Mouse (Mus musculus) hindbrain, embryonic 12.5 days (tissue): ENCODE data around the gene Sh3d21. TPM values are rescaled to one million over a fixed set of nuclear protein-coding genes. Genes with fewer than 3 reads are reported as not detected.
A peak's percentile ranks its signal among the peaks of the same experiment; 100 is the strongest.

Experiments used
- ATAC-seq: fragments of 200-750 bp; cut with Nextera tagmentation; 2 replicates; pipeline ENCODE4 v1.8.0; 2017; ENCODE audit warnings: moderate TSS enrichment; ENCODE audit not compliant: low FRiP score
- H3K27ac ChIP-seq: fragments of 300-500 bp; sonication (generic); 2 replicates; pipeline ENCODE4 v1.5.1; 2016; ENCODE audit warnings: mild to moderate bottlenecking
- H3K27me3 ChIP-seq: fragments of 300-500 bp; sonication (generic); 2 replicates; pipeline ENCODE4 v1.6.1; 2016; ENCODE audit warnings: mild to moderate bottlenecking
- H3K36me3 ChIP-seq: fragments of 300-500 bp; sonication (generic); 2 replicates; pipeline ENCODE4 v1.6.1; 2016; ENCODE audit warnings: mild to moderate bottlenecking
- H3K4me1 ChIP-seq: fragments of 300-500 bp; sonication (generic); 2 replicates; pipeline ENCODE4 v1.6.1; 2016
- H3K4me2 ChIP-seq: fragments of 300-500 bp; sonication (generic); replicated peaks from 2 replicates; pipeline ENCODE4 v1.6.1; 2016; ENCODE audit warnings: mild to moderate bottlenecking
- H3K4me3 ChIP-seq: fragments of 300-500 bp; sonication (generic); 2 replicates; pipeline ENCODE4 v1.5.1; 2016; ENCODE audit warnings: mild to moderate bottlenecking
- H3K9ac ChIP-seq: fragments of 300-500 bp; sonication (generic); 2 replicates; pipeline ENCODE4 v1.6.1; 2016; ENCODE audit warnings: mild to moderate bottlenecking, moderate library complexity
- H3K9me3 ChIP-seq: fragments of 300-500 bp; sonication (generic); replicated peaks from 2 replicates; pipeline ENCODE4 v1.6.1; 2016; ENCODE audit warnings: mild to moderate bottlenecking
- WGBS: fragments of 180-500 bp; shearing (Covaris S2); methylation state at CpG from one replicate; pipeline ENCODE4 v1.1.7; 2016; 5-methylcytosine and 5-hydroxymethylcytosine counted together
- polyA plus RNA-seq: library from polyadenylated mRNA; unstranded; fragments of >200 nt; fragmentation: Nextera tagmentation; extraction: Ambion mirVana; gene quantifications from 2 replicates; pipeline ENCODE4 v1.2.1, GENCODE M21; 2016

The Sh3d21 gene
- polyA plus RNA-seq, 1 experiment from 2014 or later: 3.7 TPM

DNA sequence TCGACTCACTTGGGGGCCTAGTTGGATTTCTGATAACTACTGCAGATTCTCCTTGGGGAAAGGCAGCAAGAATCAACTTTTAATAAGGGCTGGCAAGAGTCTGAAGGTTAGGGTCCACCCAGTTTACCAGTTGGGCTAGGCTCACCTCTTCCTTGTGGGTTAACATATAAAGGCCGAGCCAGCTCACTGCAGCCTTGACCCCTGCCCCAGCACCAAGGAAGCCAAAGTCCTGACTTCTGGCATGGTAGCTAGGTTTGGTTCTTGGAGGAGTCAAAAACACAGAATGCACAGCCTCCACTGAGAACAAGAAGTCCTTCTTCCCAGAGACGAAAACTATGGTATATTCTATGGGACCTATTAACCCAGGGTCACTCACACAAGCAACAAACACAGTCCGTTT is 394 bp upstream of the Sh3d21 start:
- no peak for ATAC-seq
- 69% methylated on average over 4 of the region's 4 CpGs for whole genome bisulfite sequencing
- peaks cover 13% of the 10 kb centered on the region for H3K4me1 ChIP-seq
- no peaks in the 10 kb centered on the region for H3K27me3 ChIP-seq
- H3K27ac ChIP-seq: no peak overlapping the region
- H3K9me3 ChIP-seq: no peaks in the 10 kb centered on the region
- no peak overlapping the region for H3K4me2 ChIP-seq
- H3K9ac ChIP-seq: no peak overlapping the region
- H3K36me3 ChIP-seq: peaks cover 32% of the 10 kb centered on the region
- H3K4me3 ChIP-seq: no peak overlapping the region

DNA sequence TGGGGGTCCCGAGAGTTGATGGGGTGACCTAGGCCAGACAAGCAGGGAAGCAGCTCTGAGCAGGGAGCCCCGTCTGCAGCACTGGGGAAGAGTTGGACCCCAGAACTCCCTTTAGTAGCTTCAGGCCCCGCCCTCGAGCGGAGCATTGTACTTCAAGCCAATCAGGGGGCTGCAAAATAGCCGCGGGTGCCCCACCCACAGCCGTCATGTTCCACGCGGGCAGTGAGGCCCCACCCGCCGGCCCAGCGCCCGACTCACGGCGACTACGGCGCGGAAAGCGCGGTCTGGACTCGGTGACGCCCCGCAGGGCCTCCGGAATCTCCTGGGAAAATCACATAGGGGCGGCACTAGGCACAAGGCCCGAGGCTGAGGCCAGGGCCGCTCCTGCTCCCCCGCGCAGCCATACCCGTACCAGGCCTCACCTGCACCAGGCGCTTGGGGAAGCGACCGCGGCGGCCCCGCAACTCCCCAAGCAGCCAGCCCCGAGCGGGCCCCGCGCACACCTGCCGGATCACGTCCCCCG is 686 bp downstream of the Sh3d21 start:
- Histone ChIP-seq H3K9me3 (no peaks in the 10 kb centered on the region), H3K27me3 (no peaks in the 10 kb centered on the region), H3K36me3 (peaks cover 21% of the 10 kb centered on the region), H3K4me1 (peaks cover 13% of the 10 kb centered on the region), H3K4me3 (peak overlapping the region; percentile 48), H3K27ac (peak overlapping the region; percentile 25; the same call in 1 of the 2 replicates), H3K9ac (peak overlapping the region; percentile 73), H3K4me2 (peak overlapping the region; percentile 98)
- WGBS: under 1% methylated on average over 44 of the region's 44 CpGs
- peak; percentile 86 for ATAC-seq

DNA sequence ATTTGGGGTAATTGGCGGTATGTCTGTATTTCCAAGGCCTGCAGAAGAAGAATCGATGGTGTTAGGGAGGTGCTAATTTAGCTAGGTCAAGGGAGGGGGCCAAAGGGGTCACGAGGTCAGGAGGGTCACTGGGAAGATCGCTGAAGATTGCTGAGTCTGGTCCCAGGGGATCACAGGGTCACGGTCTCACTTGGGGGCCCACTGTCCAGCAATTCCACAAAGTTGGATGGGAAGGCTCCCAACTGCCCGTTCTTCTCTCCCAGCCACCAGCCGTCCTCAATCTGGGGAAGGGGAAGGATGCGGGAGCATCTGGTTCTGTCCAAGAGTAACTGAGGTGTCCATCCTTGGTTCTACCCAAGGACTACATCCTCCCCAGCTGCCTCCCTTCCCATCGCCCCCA is 1.3 kb downstream of the Sh3d21 start:
- H3K36me3 ChIP-seq: peaks cover 17% of the 10 kb centered on the region
- no peak overlapping the region for H3K27ac ChIP-seq
- peak overlapping the region; percentile 48; the same call in 1 of the 2 replicates for H3K4me3 ChIP-seq
- peaks cover 13% of the 10 kb centered on the region for H3K4me1 ChIP-seq
- no peaks in the 10 kb centered on the region for H3K9me3 ChIP-seq
- WGBS: 63% methylated on average over 9 of the region's 9 CpGs
- no peaks in the 10 kb centered on the region for H3K27me3 ChIP-seq
- H3K4me2 ChIP-seq: peak overlapping the region; percentile 98
- no peak overlapping the region; the same call in 1 of the 2 replicates for H3K9ac ChIP-seq
- ATAC-seq: peak; percentile 18; the same call in 1 of the 2 replicates

DNA sequence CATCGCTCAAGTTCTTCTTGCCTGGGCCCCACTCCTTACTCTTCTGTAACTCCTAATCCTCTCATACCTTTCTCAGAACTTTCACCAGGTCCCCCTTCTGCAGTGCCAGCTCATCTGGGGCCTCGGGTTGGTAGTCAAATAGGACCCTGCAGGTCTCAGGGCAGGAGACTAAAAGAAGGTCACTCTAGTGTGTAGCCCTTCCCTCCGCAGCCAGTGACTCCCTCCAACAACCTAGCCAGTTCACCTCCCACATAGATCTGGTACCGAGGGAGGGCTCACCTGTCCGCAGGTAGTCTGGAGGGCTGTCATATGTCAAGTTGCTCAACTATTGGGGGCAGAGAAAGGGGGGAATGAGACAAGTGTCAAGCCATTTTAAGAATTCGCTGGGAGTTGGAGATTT is 1.8 kb downstream of the Sh3d21 start:
- no peak for ATAC-seq
- 91% methylated on average over 6 of the region's 6 CpGs for WGBS
- Histone ChIP-seq H3K36me3 (peaks cover 11% of the 10 kb centered on the region), H3K4me2 (no peak overlapping the region), H3K4me1 (peaks cover 13% of the 10 kb centered on the region), H3K27ac (no peak overlapping the region), H3K27me3 (no peaks in the 10 kb centered on the region), H3K4me3 (no peak overlapping the region), H3K9ac (no peak overlapping the region), H3K9me3 (no peaks in the 10 kb centered on the region)

DNA sequence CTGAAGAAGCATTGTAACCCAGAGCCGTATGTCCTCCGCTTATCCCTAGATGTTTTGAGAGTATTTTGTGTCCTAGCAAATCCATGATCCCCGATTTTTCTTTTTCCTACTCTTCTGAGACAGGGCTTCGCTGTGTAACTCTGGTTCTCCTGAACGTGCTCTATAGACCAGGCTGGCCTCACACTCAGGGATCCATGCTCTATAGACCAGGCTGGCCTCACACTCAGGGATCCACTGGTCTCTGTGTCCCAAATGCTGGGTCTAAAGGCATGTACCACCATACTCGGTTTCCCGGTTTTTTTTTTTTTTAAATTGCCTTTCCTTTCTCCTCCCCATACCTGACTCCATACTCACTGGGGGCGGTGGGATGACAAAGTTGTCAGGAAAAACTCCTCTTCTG is 2.3 kb downstream of the Sh3d21 start:
- Histone ChIP-seq H3K4me3 (no peak overlapping the region), H3K4me2 (no peak overlapping the region), H3K27ac (no peak overlapping the region), H3K36me3 (peaks cover 6% of the 10 kb centered on the region), H3K4me1 (peaks cover 13% of the 10 kb centered on the region), H3K9ac (no peak overlapping the region), H3K27me3 (no peaks in the 10 kb centered on the region), H3K9me3 (no peaks in the 10 kb centered on the region)
- no peak for ATAC-seq
- 90% methylated on average over 8 of the region's 8 CpGs for WGBS

DNA sequence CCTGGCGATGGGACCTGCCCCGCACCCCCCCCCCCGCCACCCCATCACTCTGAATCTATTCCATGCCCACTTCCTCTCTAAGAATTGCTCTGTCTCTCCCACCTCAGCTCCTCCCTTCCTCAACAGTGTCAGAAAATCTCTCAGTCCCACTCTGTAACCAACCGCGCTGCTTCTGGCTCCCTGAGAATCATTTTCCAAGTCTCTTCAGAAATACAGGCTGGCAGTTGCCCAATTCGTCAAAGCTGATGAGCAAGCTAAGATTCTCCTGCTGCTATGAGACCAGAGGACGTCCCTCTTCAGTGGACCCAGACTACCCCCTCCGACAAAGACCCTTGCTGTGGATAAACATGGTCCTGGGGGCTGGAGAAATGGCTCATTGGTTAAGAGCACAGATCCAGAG is 3.8 kb downstream of the Sh3d21 start:
- 77% methylated on average over 7 of the region's 8 CpGs for WGBS
- H3K4me2 ChIP-seq: no peak overlapping the region
- H3K9ac ChIP-seq: no peak overlapping the region
- no peak overlapping the region for H3K27ac ChIP-seq
- no peak for ATAC-seq
- no peaks in the 10 kb centered on the region for H3K27me3 ChIP-seq
- H3K4me3 ChIP-seq: no peak overlapping the region
- H3K9me3 ChIP-seq: no peaks in the 10 kb centered on the region
- H3K4me1 ChIP-seq: peaks cover 13% of the 10 kb centered on the region
- H3K36me3 ChIP-seq: no peaks in the 10 kb centered on the region

DNA sequence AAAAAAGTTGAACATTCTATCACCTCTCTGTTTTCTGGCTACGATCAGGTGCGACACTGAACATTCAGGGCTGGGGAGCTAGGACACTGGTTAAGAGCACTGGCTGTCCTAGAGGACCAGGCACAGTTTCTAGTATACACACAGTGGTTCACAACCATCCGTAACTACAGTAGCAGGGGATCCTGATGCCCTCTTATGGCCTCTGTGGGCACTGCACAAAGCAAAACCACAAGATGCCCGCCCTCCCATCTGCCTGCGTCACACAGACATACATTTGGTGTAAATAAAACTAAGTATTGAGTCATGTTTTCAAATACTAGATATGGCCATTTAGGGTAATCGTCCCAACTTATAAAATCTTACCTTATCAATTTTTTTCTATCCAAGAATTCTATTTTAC is 5.7 kb downstream of the Sh3d21 start:
- Histone ChIP-seq H3K9me3 (no peaks in the 10 kb centered on the region), H3K27me3 (no peaks in the 10 kb centered on the region), H3K27ac (no peak overlapping the region), H3K4me2 (no peak overlapping the region), H3K36me3 (no peaks in the 10 kb centered on the region), H3K9ac (no peak overlapping the region), H3K4me1 (0 out of 2 replicates have a peak, but pooled peaks cover under 1% of the 10 kb centered on the region), H3K4me3 (no peak overlapping the region)
- 89% methylated on average over 6 of the region's 6 CpGs for WGBS
- no peak for ATAC-seq

DNA sequence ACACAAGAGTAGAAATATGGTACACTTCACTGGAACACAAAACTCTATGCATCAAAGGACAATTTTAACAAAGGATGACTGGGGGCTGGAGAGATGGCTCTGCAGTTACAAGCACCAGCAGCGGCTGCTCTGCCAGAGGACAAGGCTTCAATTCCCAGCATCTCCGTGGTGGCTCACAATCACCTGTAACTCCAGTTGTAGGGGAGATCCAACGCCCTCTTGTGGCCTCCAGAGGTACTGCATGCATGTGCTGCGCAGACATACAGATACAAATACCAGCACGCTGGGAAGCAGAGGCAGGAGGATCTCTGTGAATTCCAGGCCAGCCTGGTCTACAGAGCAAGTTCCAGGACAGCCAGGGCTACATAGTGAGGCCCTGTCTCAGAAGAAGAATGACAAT is 6.7 kb downstream of the Sh3d21 start:
- no peaks in the 10 kb centered on the region for H3K9me3 ChIP-seq
- no peak overlapping the region for H3K9ac ChIP-seq
- WGBS: 57% methylated on average over 5 of the region's 5 CpGs
- H3K4me1 ChIP-seq: no peaks in the 10 kb centered on the region
- H3K36me3 ChIP-seq: no peaks in the 10 kb centered on the region
- H3K27ac ChIP-seq: 0 out of 2 replicates have a peak overlapping the region, but pooled peaks have one; percentile 9
- H3K4me3 ChIP-seq: no peak overlapping the region
- H3K4me2 ChIP-seq: no peak overlapping the region
- H3K27me3 ChIP-seq: 0 out of 2 replicates have a peak, but pooled peaks cover 3% of the 10 kb centered on the region
- ATAC-seq: no peak

DNA sequence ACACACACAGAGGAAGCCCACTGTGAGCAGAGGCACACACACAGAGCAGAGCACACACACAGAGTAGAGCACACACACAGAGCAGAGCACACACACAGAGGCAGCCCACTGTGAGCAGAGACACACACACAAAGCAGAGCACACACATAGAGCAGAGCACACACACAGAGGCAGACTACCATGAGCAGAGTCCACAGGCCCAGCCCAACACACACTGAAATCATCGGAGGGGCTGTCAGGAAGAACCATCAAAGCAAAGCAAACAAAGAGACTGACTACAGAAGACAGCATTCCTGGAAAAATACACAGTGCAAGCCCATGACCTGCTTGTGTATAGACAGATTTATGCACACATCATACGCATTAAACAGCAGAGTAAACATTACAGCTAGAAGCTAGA is 7.4 kb downstream of the Sh3d21 start:
- H3K4me1 ChIP-seq: no peaks in the 10 kb centered on the region

DNA sequence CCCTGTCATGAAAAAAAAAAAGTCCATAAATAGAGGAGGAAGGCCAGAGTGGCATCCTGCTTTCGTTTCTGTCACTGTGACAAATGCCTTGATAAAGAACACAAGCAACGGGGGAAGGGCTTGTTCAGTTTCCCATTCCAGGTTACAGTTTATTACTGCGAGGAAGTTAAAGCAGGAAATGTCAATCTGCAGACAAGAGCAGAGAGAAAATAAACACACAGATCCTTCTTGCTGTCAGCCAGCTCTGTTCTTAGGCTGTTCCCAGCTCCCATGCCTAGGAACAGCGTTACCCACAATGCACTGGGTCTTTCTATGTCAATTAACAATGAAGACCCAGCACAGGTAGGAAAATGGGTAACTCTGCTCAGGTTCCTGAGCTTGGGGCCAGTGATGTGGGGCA is 8.1 kb downstream of the Sh3d21 start:
- no peaks in the 10 kb centered on the region for H3K9me3 ChIP-seq
- no peak overlapping the region for H3K9ac ChIP-seq
- H3K36me3 ChIP-seq: no peaks in the 10 kb centered on the region
- H3K27ac ChIP-seq: peak overlapping the region; percentile 9; the same call in 1 of the 2 replicates
- ATAC-seq: no peak
- peaks cover 4% of the 10 kb centered on the region; the same call in 1 of the 2 replicates for H3K4me1 ChIP-seq
- no peak overlapping the region for H3K4me2 ChIP-seq
- 58% methylated on average over 4 of the region's 4 CpGs for WGBS
- no peak overlapping the region for H3K4me3 ChIP-seq
- H3K27me3 ChIP-seq: peaks cover 17% of the 10 kb centered on the region

More for the DNA sequence above, 7.4 kb downstream of the Sh3d21 start:
- no peak overlapping the region for H3K9ac ChIP-seq
- 76% methylated on average over 2 of the region's 2 CpGs for WGBS
- H3K27me3 ChIP-seq: peaks cover 10% of the 10 kb centered on the region; the same call in 1 of the 2 replicates
- no peak overlapping the region for H3K4me2 ChIP-seq
- H3K4me3 ChIP-seq: no peak overlapping the region
- no peaks in the 10 kb centered on the region for H3K36me3 ChIP-seq
- H3K27ac ChIP-seq: peak overlapping the region; percentile 9
- ATAC-seq: no peak
- H3K9me3 ChIP-seq: no peaks in the 10 kb centered on the region

DNA sequence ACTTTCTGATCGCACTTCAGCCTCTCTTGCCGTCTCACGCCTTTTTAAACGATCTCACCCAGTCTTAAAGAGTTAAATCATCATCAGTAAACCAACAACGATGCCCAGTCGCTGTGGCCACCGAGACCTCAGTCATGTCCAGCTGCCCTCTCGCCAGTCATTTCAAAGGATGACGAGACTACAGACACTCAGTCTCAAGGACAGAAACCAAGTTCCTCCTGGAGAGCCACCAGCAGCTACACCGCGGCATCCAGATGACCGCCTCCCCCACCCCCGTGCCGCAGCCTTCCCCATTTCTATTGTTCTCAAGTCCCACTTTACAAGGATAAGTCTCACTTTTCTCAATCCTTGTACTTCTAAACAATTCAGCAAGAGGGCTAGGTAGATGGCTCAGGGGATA is 10.4 kb downstream of the Sh3d21 start:
- Histone ChIP-seq H3K4me2 (no peak overlapping the region), H3K9me3 (no peaks in the 10 kb centered on the region), H3K27ac (no peak overlapping the region), H3K9ac (no peak overlapping the region), H3K4me1 (peaks cover 23% of the 10 kb centered on the region), H3K36me3 (no peaks in the 10 kb centered on the region), H3K27me3 (peaks cover 40% of the 10 kb centered on the region), H3K4me3 (no peak overlapping the region)
- no peak for ATAC-seq
- 67% methylated on average over 14 of the region's 14 CpGs for WGBS

DNA sequence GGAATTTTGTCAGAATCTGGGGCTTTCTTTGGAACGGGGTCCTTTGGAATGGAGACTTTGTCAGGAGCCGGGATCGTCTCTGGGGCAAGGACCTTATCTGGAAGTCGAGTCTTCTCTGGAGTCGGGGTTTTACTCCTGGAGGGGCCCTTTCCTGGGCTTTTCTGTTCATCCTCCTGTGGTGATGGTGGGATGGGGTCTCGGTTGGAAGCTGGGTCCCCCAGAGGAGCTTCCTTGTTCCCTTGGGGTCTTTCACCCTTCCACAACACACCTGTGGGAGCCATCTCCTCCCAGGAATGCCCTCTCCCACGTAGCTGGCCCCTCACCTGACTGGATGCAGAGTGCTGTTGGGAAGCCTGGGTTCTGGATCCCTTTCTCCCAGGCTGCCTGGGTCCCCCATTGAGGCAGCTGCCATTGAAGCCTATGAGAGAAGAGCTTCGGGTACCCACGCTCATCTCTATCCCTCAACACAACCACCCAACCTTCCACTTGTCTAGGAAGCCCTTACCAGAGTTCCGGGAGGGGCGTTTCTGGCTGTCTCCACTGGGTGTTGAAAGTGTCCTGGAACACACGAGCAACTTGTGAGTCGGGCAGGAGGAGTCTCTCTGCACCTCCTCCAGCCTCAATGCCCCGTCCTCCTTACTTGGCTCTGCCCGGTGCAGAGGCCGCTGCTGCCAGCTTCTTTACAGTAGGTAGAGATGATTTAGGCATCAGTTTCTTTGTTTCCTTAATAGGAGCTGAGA is 11.4 kb downstream of the Sh3d21 start:
- H3K36me3 ChIP-seq: no peaks in the 10 kb centered on the region
- H3K9ac ChIP-seq: no peak overlapping the region
- peaks cover 30% of the 10 kb centered on the region for H3K4me1 ChIP-seq
- ATAC-seq: no peak
- H3K27me3 ChIP-seq: peaks cover 46% of the 10 kb centered on the region
- no peak overlapping the region for H3K4me2 ChIP-seq
- no peak overlapping the region for H3K4me3 ChIP-seq
- no peaks in the 10 kb centered on the region for H3K9me3 ChIP-seq
- H3K27ac ChIP-seq: no peak overlapping the region
- WGBS: 85% methylated on average over 16 of the region's 16 CpGs

DNA sequence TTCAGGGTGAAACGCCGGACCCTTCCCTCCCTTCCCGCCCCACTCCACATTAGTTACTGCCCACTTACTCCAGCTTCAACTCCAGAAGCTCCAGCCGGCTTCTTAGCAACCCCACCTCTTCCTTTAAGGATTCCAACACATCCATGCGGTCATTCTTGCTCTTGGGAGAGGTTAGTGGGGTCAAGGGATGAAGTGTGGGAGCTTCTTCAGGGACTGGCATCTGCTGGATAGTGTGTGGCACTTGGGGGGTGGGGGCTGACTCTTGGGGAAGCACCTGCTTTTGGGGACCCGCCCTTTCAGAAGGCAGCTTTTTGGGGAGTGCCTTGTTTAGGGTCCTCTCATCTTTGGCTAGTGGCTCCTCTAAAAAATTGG is 12.4 kb downstream of the Sh3d21 start:
- Histone ChIP-seq H3K36me3 (no peaks in the 10 kb centered on the region), H3K9me3 (no peaks in the 10 kb centered on the region), H3K4me2 (peak overlapping the region; percentile 73; the same call in 1 of the 2 replicates), H3K4me3 (no peak overlapping the region), H3K27me3 (peaks cover 50% of the 10 kb centered on the region), H3K4me1 (peaks cover 30% of the 10 kb centered on the region), H3K27ac (peak overlapping the region; percentile 56; the same call in 1 of the 2 replicates), H3K9ac (no peak overlapping the region)
- WGBS: 70% methylated on average over 5 of the region's 6 CpGs
- ATAC-seq: no peak
